Mouse (Mus musculus) urinary bladder, postnatal 10 days (tissue): ENCODE data around the gene Sesn2.
"Not testable (repeated sequence)": the region's sequence is repeated elsewhere in the genome, so short reads cannot be mapped to it uniquely, and the experiment has no call there.

Source experiments
- DNase-seq: peaks from one replicate; pipeline ENCODE4 v3.0.0; 2022; ENCODE audit warnings: low spot score

The Sesn2 gene

GRCm38 (mm10) chr4:132510352-132510798, at the start of gene Sesn2:
TSS of gene Sesn2 (minus strand) at chr4:132510501.
- DNase-seq = peak; percentile 83

DNA sequence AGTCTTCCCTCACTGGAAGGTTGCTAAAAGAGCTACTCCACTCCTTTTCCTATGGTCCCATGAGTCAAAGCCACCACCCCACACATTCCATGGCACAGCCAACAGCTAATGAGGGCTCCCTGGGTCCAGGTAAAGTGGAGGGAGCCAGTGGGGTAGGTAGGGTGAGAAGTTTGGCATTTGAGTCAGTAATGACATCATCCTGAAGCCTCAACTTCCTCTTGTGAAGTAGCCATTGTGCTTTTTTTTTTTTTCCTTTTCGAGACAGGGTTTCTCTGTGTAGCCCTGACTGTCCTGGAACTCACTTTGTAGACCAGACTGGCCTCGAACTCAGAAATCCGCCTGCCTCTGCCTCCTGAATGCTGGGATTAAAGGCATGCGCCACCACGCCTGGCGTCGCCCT, 45.2 kb upstream of the Sesn2 start:
- not testable (repeated sequence) for DNase-seq

GRCm38 (mm10) chr4:132554653-132555052, 44.4 kb upstream of the Sesn2 start:
- no peak for DNase-seq

GRCm38 (mm10) chr4:132554221-132554620, 43.9 kb upstream of the Sesn2 start:
- no peak for DNase-seq

DNA sequence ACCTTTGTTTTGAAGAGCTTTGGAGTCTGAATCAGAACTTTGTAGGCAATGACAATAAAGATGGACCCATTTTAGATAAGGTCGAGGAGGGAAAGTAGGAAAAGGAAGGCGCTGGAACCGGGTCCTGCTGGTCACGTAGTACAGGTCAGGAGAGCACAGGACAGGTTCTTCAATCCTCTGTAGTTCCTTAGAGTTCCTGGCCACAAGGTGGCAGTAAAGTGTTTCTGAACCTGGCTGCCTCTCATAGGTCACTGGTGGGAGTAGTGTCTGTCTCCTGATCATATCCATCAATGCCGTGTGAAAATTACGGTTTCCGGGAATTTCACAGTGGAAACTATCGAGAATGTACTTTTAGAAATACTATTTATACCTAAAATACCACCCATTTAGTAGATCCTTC, 35.5 kb upstream of the Sesn2 start:
- no peak for DNase-seq

GRCm38 (mm10) chr4:132542724-132543123, 32.4 kb upstream of the Sesn2 start:
- DNase-seq = no peak

DNA sequence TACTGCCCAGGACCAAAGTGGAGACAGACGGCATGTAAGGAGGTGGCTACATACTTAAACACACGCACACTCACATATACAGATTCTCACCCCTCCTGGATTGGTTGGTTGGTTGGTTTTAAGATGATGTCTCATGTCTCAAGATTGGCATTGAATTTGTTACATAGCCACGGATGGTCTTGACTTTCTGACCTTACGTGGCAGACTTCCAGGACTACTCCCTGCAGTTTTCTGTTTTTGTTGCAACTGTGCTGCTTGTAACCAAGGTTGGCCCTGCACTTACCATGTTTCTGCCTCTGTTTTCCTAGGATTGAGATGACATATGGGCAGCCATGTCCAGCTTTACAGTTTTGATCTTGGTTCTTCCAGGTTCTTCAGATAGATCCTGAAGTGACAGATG, 31.1 kb upstream of the Sesn2 start:
- no peak for DNase-seq

- no peak for DNase-seq
Observed at GRCm38 (mm10) chr4:132539481-132539880, 29.2 kb upstream of the Sesn2 start.

DNA sequence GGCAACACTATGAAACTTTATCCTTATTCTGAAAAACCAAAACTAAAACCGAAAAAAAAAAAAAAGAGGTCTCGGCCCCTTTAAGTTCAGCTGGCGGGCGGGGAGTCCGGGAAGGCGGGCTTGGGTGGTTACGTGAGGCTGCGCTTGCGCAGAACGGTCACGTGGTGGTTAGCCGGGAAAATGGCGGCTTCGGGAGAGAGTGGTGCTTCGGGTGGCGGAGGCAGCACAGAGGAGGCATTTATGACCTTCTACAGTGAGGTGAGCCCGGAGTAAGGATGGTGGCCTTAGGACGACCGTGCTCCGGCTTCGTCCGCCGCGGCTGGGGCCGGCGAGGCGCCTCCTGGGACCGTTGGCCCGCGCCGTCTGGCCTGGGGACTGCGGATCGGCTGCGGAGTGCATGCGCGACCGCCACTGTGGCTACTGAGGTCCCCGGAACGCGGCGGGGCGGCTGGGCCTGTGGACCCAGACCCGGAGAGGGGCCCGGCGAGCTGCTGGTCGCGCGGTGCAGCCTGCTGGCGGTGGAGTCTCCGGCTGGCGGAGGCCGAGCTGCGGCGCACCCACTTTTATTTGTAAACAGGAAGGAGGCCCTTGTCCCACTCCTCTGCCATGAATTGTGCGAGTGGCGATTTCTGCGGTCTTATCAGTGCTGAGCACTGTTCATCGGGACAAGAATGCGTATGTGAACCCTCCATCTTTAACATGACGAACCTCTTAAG, 25.3 kb upstream of the Sesn2 start, which contains the start of gene Dnajc8:
TSS of gene Dnajc8 (plus strand) at position 145 of the 716 bp plus-strand sequence.
- peak; percentile 92 for DNase-seq

DNA sequence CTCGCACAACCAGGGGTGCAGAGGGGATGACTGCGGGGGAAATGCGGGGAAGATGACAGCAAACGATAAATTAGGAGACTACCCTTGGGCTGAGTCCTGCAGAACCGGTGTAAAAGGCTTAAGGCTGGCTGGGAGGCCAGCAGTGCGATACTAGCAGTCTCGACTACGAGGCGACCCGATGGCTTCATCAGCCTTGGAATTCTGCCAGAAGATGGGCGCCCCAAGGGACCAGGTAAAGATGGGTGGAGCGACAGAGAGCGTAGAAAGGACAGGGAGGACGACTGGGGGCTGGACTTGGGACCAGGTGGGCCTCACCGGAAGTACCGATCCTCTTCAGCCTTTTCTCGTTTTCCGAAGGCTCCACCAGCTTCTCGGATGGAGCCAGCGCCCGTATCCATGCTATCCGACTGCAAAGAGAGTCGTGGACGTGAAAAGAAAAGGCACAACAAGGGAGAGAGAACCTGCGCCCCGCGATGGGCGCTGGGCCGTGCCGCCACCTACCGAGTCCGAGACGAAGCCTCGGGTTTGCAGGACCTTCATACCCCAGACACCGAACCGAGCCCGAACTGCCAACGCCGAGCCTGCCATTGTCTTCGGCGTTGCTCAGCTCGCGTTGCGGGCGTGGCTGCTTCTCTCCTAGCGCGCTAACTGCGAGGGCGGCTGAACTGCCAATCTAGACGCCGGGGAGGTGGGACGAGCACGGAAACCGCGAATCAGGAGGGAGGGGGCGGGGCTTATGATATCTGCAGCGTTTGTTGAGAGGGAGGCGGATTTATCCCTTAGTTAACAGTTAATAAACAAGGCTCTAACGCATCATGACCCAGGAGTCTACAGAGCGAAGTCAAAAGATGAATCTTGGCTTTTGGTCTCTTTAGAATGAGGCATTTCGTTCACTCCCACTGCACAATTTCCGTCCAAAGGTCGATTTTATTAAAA, 22.9 kb upstream of the Sesn2 start, which contains the start of gene Atpif1:
TSS of gene Atpif1 (minus strand) at position 679 of the 936 bp plus-strand sequence.
- DNase-seq = peak; percentile 52

- DNase-seq = no peak
Observed at GRCm38 (mm10) chr4:132532496-132532895, 22.2 kb upstream of the Sesn2 start.

GRCm38 (mm10) chr4:132530033-132530804, 19.9 kb upstream of the Sesn2 start:
- no peak for DNase-seq

- no peak for DNase-seq
Observed at GRCm38 (mm10) chr4:132529344-132529743, 19.0 kb upstream of the Sesn2 start.

GRCm38 (mm10) chr4:132527917-132528522, 17.7 kb upstream of the Sesn2 start:
- no peak for DNase-seq

- no peak for DNase-seq
Observed at GRCm38 (mm10) chr4:132526678-132527077, 16.4 kb upstream of the Sesn2 start.

- DNase-seq = no peak
Observed at GRCm38 (mm10) chr4:132524808-132525207, 14.5 kb upstream of the Sesn2 start.

DNA sequence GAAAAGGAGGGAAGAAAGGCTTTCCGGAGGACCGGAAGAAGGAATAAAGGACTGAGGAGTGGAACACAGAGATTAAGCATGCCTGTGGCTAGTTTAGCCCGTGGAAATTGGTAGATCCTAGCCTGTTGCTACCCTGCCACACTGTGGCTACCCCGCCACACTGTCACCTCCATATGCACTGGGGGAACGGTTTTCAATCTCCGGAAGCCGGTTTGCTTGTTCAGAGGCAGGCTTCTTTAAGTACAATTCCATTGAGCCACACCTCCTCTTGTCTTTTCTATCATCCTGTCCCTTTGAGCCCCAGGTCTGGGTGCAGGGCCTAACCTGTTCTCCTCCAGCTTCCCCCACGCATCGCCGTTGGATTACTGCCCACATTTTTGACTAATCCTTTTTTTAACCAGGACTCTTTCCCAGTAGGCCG, 14.0 kb upstream of the Sesn2 start:
- DNase-seq = no peak

DNA sequence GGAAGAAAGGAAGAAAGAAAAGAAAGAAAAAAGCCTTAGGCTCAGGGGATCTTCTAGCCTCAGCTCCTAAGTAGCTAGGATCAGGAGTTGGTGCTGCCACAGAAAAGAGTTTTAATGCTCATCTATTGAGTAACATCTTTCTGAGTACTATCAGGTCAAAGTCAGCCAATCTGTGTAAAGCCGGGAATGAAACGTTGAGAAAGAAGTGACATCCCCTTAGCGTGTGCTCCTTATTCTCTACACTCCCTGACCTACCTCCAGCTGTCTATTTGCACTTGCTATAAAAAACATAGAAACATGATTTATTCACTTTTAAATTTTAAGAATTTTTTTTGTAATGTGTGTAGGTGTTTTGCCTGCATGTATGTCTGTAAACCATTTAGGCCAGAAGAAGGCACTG, 8.9 kb upstream of the Sesn2 start:
- no peak for DNase-seq

DNA sequence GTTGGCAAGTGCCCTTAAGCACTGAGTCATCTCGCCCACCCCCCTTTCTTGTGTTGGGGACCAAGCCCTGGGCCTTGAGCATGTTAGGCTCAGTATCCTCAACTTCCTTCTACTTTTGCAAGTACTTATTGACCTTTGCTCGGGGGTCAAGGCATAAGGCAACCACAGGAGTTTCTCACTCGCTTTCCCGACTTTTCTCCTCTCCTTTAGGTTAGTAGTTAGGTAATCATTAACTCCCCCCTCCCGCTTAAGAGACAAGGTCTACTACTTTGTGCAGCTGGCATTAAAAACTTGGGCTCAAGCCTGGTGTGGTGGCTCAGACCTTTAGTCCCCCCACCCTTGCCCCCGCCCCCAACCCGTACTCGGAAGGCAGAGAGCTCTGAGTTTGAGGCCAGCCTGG, 7.8 kb upstream of the Sesn2 start:
- DNase-seq = no peak

- DNase-seq = peak; percentile 55
Observed at GRCm38 (mm10) chr4:132515369-132516155, 5.3 kb upstream of the Sesn2 start.
